Mouse (Mus musculus): ENCODE results near the gene Ccdc120.

The Ccdc120 gene

DNA sequence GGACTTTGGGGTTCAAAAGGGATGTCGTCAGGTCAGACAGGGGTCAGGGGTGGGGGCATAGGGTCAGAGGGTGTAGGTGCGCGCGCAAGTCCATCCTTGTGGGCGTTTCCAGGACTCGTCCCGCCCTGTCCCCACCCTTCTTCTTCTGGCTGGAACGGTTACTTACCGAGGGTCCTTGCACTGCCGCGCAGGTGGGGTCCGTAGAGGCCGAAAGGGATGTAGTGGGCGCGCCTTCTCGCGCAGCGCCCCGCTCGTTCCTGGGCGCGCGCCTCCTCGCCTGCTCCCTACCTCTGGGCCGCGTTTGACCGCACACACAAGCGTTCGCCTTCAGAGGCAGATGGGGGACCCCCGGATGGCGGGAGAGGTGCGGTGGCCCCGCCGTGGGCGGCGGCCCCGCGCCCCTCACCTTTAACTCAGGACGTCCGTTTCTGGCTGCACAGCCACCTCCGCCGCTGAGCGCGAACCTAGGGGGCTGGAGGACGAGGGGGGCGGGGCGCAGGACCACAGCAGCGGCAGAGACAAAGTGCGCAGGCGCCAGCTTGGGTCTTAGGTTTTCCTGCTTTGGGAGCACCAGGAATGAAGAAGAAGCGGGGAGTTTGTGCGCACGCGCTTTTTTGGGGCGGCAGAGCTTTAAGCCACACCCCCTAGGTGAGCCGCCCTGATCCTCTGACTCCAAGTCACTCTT, at the start of gene Ccdc120:
Gene Ccdc120 (minus strand): TSS at position 474 of the 685 bp plus-strand sequence.
- DNase-seq: peak; percentile 39 to 44

DNA sequence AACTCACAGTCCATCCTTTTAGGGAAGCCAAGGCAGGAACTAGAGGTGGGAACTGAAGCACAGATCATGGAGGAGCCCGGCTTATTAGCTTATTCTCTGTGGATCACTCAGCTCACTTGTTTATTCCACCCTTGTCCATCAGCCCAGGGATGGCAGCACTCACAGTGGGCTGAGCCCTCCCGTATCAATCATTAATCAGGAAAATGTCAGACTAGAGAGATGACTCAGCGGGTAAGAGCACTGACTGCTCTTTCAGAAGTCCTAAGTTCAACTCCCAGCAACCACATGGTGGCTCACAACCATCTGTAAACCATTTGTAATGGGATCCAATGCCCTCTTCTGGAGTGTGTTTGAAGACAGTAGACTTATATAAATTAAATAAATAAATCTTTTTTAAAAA, 46.6 kb upstream of the Ccdc120 start:
- no peak for DNase-seq

DNA sequence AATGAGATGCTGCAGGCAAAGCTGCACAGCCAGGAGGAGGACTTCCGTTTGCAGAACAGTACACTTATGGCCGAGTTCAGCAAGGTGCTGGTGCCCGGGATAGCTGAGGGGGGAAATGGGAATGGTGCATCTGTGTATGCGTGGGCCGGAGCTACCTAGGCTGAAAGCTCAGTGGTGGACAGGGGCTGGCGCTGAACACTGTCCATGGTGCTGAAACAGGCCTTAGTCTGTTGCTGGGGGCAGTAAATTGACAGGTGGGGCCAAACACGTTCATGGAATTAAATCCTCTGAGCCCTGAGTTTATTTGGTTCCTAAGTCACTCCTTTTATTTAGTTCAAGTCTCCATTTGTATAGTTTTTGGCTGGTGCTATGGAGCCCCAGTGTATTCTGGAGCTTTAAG, 44.3 kb upstream of the Ccdc120 start:
- DNase-seq: peak; percentile 19 to 23

DNA sequence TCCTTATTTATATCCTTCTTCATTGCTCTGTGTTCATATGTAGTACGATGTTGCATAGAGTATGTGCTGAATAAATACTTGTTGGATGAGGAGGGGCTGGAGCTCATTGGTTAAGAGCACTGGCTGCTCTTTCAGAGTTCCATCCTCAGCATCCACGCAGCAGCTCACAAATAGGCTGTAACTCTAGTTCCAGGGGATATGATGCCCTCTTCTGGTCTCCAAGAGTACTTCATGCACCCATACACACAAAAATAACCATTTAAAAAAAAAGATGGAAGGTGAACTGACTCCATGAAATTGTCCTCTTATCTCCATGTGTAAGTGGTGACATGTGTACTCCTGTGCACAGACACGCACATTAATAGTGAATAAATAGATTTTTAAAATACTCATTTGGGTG, 42.7 kb upstream of the Ccdc120 start:
- DNase-seq: no peak

DNA sequence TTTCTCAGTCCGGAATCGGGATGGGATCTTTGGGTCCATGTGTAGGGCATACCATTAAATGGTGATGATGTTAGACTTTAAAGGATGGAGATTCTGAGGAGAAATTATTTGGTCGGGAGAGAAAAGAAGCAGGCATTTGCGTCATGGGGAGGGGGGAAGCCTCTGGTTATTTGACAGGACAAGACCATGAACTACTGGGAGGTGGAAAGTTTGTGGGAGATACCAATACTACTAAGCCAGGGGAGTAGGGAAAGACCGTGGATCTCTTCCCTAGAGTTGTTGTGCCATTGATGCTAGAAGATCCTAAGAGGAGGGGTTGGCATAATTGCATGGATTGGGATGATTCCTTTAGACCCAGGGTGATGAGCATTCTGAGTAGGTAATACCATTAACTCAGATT, 39.6 kb upstream of the Ccdc120 start:
- no peak for DNase-seq

DNA sequence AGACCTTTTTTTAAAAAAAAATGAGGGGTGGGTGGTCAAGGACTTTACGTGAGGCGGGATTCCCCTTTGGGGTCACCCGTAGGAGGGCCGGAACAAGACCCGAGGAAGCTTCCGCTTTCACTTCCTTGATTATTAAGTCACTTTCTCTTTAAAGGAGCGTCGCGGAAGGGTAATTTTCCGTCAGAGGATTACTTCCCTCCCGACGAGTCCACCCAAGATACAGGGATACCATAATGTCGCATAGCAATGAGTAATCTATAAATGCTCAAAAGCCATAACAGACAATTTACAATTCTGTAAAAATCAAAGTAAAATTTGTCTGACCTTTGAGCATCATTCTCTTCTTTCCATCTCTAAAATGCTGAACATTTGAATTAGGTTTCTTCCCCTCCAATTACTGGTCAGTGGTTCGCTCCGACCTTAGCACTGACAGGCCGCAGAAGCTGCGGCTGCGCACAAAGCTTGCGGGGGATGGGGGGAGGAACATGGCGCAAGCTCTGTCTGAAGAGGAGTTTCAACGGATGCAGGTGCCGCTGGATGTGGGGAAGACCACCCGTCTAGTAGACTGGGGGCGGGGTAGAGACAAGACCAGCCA, 38.9 kb upstream of the Ccdc120 start, which contains the start of gene Gripap1:
Gene Gripap1 (plus strand): TSS at position 224 of the 595 bp plus-strand sequence.
- peak; percentile 69 to 84 for DNase-seq

DNA sequence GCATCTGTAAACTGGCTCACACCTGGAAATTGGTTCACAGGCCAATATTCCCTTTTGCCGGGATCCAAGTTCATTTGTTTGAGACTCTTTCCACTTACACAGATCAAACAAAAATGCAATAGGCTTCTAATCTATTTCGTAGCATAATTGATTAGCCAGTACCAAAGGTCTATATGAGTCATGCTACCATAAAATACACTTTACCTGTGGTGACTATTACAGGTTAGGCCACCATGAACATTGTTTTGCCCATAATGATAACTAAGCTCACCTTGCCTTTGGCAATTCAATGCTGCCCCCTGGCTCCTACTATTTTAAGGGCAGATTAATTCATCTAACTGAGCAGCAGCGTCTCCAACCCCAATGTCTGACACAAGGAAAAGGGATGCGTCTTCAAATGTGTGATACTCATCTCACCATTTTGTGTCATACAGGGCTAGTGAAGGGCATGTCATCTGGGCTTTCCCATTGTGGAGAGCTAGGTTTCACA, 31.9 kb upstream of the Ccdc120 start:
- no peak for DNase-seq

DNA sequence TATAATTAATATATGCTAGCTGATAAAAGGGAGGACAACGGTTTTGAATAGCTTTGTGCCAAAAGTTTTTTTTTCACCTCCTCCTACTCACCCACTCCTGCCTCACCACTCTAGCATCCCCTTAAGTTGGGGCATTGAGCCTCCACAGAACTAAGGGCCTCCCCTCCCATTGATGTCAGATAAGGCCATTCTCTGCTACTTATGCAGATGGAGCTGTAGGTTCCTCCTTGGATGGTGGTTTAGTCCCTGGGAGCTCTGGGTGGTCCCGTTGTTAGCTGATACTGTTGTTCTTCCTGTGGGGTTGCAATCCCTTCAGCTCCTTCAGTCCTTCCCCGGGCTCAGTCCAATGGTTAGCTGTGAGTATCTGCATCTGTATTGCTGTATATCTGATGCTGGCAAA, 28.6 kb upstream of the Ccdc120 start:
- DNase-seq: no peak

DNA sequence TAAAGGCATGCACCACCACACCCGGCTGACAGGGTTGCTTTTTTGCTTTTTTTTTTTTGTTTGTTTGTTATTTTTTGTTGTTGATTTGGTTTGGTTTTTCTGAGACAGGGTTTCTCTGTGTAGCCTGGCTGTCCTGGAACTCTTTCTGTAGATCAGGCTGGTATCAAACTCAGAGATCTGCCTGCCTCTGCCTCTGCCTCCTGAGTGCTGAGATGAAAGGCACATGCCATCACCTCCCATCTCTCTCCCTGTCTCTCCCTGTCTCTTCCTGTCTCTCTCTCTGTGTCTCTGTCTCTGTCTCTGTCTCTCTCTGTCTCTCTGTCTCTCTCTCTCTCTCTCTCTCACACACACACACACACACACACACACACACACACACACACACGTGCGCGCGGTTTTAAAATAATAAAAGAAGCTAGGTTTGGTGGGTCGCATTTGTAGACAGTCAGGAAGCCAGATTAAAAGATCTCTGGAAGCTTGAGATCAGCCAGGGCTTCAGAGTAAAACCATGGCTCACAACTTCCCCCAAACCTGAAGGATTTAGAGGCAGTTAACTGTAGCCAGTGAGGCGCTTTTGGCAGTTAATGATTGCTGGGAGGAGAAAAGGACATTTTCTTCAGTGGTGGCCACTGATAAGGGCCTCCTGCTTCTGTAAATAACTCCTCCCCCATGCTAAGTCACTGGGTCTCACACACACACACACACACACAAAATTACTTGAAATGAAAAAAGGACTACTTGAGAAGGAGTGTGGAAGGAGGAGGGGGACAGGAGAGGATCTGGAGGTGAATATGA, 27.9 kb upstream of the Ccdc120 start:
- DNase-seq: no peak

DNA sequence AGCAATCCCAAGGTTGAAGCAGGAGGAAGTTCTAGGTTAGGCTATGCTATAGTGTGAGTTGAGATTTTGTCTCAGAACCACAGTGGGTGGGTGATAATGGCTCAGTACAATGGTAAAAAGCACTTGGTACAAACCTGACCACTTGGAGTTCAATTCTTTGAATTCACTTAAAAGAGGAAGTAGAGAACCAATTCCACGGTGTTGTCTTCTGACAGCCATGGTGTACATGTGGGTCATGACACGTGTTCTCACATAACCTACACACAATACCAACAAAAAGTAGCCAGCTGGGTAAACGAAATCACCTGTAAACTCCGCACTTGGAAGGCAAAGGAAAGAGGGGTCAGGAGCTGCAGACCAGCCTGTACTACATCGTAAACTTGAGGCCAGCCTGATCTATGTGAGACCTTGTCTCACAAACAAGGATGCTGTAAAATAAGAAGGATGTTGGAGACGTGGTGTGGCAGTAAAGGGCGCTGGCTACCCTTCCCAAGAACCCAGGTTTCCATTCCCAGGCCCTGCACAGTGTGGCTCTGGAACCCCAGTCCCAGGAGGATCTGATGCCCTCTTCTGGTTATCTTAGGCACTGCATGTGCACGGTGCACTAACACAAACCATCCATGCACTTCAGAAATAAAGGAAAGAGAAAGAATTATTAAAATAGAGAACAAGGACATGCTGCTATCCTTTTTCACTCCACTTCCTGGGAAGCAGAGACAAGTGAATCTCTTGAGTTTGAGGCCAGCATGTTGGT, 25.8 kb upstream of the Ccdc120 start:
- DNase-seq: peak in 1 of 2 experiments; percentile 39

DNA sequence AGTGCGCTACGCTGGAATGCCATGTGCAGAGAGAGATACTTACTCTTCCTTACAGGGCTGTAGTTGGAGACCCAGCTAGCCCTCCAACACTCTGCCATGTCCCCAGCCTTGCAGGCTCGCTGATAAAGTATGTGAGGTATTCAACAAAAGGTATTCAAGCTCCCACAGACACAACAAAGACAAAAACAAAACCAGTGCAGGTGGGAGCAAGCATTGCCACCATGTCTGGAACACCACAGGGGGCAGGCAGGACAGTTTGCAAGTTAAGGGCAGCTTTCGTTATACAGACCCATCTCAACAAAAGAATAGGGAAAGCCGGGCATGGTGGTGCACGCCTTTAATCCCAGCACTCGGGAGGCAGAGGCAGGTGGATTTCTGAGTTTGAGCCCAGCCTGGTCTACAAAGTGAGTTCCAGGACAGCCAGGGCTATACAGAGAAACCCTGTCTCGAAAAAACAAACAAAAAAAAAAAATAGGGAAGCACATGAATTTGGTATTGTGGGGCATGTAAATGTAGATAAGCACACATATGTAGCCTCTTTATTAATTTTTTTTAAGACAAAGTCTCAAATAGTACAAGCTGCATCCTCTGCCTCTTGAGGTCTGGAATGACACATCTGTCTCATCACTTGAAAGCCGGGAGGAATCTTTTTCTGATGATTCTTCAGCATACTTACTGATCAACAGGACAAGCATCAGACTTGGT, 24.9 kb upstream of the Ccdc120 start:
- no peak for DNase-seq

DNA sequence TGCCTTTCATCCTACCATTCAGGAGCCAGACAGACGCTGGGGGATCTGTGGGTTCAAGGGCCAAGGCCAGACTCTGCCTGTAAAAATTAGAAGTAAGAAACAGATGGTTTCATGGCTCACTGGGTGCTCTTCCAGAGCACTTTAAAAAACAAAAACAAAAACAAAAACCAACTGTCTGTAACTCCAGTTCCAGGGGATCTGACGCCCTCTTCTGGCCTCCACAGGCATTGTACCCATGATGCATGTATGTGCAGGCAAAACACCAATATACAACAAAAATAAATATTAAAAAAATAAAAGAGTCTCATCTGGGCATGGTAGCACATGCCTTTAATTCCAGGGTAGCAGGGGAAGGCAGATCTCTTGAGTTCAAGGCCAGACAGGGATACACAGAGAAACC, 22.1 kb upstream of the Ccdc120 start:
- no peak for DNase-seq

DNA sequence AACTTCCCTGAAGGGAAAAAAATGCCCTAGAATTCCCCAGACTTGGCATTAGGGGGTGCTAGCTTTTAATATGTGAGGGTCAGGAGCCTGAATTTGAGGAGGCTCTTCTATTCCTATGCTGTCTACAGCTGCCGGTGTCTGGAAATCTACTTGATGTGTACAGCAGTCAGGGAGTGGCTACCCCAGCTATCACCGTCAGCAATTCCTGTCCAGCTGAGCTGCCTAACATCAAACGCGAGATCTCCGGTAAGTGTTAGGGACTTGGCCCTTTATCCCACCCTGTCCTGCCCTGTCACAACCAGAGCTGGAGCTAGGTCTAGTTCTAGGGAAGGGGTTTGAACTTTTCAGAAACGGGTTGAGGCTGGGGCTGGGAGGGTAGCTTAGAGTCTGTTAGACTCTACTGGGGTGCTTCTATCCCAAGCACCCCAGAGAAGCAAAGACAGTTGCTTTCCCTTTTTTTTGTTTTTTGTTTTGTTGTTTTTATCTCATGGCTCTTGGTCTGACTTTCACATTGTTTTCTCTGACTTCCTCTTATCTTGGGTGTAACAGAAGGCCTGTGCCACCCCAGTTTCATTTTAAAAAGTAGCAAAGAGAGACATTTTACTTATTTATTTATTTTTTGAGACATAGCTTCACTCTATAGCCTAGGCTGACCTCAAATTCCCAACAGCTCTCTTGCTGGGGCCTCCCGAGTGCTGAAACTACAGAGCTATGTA, 18.8 kb upstream of the Ccdc120 start:
- no peak for DNase-seq

DNA sequence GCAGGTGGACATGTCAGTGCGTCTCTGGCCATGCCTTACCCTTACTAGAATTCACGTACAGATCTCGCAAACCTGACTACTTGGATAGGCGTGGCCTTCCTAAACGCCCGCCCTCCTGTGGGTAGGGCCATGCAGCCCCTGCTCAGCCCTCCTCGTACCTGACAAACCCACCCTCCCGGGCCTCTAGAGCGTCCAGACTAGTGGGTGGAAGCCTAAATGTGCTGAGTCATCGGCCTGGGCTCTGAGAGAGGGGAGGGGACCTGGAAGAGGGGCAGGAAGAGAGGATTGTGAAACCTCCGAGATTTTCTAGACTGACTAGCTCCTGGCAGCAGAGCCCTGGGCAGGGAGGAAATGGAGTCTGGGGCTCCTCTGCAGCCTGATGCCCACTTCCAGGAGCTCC, 15.1 kb upstream of the Ccdc120 start:
- DNase-seq: peak in 1 of 2 experiments; percentile 10

DNA sequence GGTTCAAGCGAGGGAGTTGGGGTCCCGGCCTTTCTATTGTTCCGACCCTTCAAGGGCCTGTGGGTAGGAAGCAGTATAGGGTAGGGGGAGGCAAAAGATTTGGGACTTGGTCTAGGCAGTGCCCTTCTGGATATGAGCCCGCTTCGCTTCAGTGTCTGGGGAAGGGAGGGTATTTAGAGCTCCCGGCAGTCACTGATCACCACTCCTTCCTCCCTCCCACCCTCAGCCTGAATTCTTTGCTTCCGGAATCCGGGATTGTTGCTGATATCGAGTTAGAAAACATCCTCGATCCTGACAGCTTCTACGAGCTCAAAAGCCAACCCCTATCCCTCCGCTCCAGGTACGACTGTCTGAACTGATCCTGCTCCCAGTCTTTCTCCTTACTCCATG, 14.6 kb upstream of the Ccdc120 start:
- no peak for DNase-seq

DNA sequence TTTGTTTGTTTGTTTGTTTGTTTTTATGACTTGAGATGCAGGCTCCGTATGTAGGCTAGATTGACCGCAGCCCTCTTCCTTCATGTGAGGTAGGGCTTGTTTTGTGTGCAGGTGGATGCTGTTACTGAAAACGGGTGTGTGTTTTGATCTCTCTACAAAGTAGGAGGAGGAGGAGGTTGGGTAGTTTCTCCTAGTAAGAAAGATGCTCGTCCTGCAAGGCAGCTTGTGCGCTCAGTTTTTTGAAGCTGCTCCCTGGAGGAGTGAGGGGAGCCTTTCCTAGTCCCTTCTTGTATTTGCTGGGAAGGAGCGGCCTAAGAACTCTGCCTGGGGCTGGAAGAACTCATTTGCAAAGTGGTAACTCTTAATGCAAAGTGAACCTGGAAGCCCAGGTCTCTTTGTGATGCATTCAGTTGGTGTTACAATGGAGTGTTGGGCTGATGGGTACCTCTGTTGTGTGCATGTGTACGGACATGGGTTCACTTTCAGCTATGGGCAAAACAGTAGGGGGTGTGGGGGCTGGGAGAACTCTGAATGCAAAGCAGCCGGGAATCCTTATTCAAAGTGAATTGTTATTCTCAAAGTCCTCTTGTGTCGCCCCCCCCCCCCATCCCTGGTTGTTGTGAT, 14.1 kb upstream of the Ccdc120 start:
- DNase-seq: no peak

DNA sequence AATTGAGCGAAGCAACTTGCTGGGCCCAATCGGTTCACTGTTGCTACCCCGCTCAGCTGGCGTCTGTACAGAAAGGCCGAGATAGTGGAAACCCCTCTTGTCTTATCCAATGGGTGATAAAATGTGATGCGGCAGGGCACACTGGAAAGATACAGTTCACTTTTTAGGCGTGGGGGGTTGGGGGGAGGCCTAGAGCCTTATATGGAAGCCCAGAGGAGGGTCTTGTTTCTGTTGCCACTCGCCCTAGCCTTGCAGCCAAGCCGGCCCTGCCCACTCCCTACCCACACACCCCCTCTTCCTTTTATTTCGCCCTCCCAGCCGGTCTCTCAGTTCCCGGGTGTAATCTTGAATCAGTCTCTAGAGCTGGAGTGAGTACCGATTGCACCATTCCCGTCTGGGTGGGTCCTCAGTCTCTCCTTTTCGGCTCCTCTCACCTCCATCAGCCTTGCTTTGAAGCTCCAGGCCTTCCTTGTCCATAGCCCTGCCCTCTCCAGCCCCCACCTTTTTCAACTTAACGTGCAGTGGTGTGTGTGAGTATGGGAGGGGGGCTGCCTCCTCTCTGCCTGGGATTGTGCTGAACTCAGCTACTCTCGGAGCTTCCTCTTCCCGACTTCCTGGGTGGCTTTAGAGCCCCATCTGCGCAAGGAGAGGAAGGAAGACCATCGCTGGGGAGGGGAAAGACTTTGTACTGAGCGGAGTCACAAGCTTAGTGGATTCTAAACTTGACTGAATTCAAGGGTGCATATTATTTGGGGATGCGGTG, 13.1 kb upstream of the Ccdc120 start:
- DNase-seq: peak; percentile 5 to 25

DNA sequence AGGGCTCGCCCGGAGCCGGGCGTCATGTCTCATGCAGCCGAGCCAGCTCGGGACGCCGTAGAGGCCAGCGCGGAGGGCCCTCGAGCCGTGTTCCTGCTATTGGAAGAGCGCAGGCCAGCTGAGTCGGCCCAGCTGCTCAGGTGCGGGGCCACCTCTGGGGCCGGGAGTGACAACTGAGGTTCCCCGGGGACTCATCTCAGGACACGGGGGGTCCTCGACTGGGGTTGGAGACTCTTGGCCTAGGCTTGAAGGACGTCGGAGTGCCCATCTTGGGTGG, 12.2 kb upstream of the Ccdc120 start:
- no peak for DNase-seq

DNA sequence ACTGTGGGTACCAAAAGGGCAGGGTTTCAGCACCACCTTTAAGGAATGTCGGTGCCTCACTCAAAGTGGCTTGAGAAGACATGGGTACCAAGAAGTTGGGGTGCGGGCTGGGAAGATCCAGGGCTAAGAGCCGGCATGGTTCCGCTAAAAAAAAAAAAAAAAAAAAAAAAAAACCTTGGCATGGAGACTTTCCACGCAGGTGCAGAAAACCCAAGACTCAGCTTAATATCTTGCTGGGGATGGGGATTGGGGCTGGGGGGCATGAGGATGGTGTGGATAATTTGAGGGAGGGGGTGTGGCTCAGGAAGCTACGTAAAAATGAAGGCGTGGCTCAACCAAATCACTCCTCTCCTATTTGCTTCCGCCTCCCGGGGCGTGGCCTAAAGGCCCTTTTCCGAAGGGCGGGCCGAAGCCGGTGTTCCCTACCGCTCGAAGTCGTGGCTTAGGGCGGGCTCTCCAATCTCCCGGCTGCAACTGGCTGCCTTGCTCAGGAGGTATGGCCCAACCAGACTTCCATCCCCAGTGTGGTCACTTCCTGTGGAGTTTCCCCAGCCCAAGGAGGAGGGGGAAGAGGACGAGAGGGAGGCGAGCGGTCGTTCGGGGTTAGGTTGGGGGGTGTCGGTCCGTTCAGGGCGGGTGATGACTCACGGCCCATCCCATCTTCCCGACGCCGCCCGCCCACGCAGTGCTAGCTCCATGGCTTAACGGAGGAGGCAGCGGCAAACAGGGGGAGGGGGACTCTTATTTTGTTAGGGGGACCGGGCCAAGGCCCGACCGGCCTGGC, 11.6 kb upstream of the Ccdc120 start, which contains the start of gene Tfe3:
Gene Tfe3 (plus strand): TSS at position 424 of the 784 bp plus-strand sequence.
- peak; percentile 74 to 86 for DNase-seq

DNA sequence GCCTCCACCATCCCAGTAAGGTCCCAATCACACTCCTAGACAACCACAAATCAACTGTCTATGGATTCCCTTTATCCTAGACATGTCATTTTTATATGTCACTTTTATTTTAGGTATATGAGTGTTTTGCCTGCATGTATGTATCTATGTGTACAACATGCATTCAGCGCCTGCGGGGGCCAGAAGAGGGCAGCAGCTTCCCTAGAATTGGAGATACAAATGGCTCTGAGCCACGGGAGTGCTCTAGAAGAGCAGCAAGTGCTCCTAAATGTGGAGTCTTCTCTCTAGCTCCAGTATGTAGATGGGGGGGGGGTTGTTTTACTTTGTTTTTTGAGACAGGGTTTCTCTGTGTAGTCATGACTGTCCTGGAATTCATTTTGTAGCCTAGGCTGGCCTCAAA, 2.9 kb upstream of the Ccdc120 start:
- peak in 1 of 2 experiments; percentile 33 for DNase-seq
